Mouse (Mus musculus) urinary bladder, postnatal 10 days (tissue): ENCODE measurements around the gene Arpp21.
"Not testable (repeated sequence)": the region's sequence is repeated elsewhere in the genome, so short reads cannot be mapped to it uniquely, and the experiment has no call there.

Experiments
- DNase-seq: peaks from one replicate; pipeline ENCODE4 v3.0.0; 2022; ENCODE audit warnings: low spot score

The Arpp21 gene

DNA sequence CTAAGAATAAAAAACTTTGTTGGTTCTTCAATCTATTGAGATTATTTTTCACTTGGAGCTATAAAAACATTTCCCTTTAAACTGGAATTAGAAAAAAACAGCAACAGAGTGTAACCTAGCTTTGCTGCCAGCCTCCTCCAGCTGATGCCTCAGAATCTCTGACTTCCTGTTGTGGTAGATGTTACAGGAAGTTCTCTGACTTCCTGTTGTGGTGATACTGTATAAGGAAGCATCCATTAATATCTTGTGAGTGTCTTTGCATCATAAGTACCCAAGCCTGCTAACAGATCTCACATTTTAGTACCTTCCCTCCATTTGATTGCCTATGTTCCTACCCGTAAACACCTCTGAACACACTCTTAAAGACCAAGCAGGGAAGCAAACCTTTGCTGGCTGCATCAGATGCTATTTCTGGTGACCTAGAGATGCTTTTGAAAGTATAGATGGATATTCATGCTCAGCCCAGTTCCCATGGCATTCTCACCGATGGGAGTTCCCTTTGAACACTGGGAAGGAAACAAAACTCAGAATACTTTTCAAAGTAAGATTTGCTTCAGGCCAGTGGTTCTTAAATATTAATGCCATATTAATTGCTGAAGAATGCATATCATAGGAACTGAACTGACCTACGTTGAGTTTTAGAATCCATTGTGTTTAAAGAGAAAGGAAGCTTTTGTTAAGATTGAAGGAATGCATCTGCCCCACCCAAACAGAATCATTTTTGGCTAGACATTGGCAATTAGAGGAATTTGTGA, 134.7 kb downstream of the Arpp21 start:
- DNase-seq, result no peak

DNA sequence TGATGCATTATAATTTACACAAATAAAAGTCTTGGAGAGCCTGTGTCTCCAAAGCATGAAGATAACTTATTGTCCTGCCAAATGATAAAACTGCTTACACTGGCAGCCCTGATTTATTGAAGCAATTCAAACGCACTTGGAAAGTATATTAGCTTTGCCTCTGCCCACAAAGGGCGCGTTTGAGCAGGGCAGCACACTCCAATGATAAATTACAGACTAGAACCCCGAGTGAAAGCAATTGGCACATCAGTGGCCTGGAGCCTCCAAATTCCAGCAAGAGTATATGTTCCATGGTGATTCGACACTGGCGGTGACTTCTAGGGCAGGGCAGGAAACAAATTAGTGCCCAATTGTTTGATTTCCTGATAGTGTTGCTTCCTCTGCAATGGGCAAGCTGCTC, 137.5 kb downstream of the Arpp21 start:
- DNase-seq, result no peak

DNA sequence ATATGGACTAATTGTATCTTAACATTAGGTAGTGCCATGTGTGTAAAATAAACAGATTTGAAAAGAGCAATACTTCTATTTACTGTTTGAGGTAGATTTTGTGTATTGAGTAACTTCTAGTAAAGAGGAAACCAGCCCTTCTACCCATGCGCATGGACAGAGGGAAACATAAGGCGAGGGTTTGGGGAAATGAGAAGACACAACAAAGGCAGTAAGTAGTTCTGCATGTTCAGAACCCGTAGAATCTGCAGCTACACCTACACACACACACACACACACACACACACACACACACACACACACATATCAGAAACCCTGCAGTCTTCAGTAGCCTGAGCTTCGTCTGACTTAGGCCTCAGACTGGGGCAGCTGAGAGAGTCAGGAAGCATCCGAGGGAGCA, 140.0 kb downstream of the Arpp21 start:
- DNase-seq, result no peak

DNA sequence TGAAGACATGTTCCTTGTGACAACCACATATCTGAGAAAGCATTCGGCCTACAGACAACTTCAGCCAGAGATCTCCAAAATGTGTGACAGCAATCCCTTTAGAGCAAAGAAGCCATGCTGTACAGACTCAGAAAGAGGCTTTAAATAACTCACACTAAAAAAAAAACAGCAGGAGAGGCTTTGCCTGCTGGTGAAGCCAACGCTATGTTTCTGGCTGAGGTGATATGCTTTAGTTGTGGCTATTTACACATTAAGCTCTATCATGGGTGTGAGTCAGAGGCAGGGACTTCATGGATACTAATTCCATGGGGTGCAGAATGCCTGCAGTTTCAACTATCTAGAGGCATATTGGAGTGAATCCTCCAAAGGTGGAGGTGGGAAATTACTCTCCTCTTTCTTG, 140.5 kb downstream of the Arpp21 start:
- DNase-seq, result no peak

DNA sequence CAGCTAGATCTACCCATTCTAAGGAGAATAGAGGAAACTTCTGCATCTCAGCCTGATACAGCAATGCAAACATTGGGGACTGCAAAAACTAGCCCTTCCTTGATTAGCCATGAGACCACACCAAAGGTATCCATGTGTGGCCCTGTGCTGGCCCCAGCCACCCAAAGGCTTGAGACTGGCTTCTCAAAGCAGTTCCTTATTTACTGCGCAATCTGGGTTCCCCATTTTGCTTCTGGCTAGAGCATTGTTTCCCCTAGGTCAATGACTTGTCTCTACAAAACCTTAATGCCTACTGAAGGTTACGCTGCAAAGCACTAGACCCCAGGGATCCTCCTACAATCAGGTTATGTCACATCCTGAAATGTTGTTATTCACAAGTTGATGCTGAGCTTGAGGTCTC, 156.8 kb downstream of the Arpp21 start:
- no peak for DNase-seq

DNA sequence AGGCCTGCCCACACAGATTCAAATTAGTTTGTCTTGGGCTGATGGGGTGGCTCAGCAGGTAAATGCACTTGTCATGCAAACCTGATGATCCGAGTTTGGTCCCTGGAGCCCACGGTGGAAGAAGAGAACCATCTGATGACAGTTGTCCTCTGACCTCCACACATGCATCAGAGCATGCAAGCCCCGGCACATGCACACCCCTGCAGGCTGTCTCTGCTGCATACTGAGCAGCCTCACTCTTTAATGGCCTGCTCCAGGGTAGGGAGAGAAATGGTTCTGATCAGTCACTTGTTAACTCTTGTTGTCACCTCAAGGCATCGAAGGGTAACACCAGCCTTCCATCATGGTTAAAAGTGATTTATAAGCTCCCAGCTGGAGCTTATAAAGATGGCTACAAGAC, 157.3 kb downstream of the Arpp21 start:
- no peak for DNase-seq

DNA sequence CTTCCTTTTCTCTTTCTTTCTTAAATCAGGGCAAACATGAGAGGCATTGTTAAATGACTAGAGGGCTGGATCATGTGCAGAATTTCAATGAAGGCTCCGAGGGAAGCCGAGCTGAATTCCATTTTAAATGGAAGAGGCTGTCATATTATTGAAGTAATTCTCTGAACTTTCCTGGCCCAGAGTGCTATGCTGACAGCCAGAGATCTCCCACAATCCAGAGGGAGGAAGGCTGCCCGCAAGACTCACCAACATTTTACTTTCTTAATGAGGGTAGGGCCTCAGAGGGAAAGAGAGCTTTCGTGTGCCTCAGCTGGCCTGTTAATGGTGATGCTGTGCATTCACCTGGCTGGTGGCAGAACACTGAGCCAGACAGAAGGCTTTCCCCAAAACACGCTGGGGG, 160.5 kb downstream of the Arpp21 start:
- no peak for DNase-seq

DNA sequence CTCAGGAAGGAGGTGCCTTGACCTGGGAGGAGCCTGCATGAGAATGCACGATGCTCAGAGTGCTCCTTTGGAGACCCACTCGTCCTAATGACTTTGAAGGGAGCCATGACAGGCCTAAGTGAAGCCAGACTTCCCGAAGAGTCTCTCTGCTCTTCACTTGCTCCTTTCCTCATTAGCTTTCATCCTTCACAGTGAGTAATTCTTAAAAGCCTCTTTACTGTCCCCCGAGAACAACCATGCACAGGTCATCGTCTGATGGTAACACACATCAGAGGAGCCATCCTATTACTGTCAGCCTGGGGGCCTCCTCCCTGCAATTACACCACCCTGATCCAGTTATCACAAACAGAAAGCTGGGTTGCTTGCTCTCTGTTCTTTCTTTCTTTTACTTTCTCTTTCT, 160.9 kb downstream of the Arpp21 start:
- no peak for DNase-seq

DNA sequence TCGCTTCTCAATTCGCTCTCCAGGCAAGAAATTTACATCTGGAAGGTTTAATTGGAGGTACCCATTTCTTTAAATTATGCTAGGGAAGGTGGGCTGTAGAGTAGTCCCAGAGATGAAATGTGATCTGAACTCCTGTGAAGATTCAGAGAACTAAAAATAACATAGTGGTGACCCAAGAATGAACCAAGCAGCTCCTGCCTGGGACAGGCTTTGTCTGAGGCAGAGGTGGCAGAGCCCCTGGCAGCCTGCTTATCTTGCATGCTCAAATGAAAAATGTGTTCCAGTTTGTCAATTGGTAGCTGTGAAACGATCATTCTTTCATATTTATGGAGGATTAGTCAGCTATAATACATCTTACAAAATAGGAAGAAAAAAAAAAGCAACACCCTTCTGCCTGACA, 164.4 kb downstream of the Arpp21 start:
- no peak for DNase-seq

DNA sequence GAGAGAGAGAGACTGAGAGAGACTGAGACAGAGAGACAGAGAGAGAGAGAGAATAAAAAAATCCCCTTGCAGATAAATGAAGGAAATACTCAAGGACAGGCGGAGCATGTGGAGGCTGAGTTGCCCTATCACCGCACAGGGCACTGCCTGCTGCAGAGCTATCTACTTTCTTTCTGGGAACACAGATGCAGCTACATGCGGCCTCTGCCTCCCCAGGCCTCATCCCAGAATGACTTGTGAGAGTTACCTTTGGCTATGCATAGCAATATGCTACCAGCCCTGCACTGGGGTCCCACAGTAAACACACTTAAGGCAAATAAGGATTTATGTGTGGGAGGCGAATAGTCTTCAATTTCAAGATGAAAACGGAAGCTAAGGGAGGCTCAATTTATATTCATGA, 164.8 kb downstream of the Arpp21 start:
- DNase-seq, result no peak

DNA sequence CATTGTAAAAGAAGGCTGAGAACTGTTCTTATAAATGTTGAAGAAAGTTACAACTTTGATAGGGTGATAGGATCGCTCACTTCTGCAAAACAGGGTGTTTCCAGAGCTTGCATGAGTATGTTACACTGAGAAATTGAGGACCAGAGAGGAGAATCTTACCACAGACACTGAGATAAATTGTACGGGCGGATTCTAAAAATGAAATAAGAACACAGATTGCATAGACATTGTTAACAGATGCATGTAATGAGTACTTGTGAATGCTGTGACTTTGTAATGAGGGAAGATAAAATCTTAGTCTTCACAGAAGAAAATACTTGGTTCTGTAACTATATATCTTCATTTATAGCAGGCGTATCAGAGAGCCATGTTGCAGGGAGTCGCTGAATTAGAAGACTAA, 167.5 kb downstream of the Arpp21 start:
- DNase-seq, result no peak

DNA sequence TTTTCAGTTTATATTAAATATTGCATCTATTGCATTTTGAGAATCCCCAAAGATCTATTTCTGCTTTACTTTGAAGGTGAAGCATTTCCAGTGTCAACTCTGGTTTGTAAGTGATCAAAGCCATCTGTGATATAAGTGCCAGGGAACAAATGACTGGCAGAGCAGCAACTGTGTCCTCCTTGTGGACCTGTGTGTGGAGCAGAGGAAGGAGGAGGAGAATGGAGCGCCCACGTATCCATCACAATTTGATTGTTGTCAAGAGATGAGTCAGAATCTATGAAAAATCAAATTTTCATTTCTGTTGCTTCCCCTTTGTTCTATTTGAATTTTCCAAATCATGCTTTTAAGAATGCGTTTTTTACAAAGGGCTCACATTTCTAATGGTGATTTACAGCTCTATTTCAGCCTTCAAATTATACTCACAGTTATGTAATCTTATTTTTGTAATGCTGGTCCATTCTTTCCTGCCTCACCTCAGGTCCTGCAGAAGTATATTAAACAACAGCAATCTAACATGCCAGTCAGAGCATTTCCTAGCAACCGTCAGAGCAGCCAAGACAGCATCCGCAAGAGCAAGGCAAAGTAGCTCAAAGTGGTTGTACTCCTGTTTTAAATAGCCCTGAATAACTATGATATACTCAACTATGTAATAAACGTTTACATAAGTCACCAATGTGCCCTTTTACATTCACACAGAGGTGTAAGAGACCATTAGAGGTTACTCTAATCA, 174.9 kb downstream of the Arpp21 start:
- DNase-seq, result no peak

DNA sequence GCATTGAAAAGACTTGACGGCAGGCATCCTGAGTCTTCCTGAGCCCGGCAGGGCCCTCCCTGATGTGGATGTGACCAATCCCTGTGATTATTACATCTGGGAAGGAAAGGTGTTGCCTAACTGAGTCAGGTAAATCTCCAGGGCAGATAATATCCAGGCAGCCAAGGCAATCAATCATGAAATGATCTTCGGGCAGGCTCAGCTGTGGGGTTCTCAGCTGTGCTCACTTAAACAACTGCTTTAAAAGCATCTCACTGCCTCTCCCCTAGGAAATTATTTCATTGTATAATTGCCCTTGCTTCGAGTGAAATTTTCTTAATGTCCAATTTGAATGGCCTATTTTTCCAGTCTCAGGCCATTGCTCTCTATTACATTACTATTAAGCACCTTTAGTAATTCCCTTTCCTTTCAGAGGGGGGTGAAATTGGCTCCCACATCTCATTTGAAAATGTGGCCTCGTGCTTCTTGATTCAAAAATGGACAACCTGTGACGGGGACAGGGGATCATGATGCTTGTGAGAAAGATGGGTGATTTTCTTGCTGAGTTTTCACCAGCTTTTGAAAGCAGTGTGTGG, 180.8 kb downstream of the Arpp21 start:
- DNase-seq, result no peak

DNA sequence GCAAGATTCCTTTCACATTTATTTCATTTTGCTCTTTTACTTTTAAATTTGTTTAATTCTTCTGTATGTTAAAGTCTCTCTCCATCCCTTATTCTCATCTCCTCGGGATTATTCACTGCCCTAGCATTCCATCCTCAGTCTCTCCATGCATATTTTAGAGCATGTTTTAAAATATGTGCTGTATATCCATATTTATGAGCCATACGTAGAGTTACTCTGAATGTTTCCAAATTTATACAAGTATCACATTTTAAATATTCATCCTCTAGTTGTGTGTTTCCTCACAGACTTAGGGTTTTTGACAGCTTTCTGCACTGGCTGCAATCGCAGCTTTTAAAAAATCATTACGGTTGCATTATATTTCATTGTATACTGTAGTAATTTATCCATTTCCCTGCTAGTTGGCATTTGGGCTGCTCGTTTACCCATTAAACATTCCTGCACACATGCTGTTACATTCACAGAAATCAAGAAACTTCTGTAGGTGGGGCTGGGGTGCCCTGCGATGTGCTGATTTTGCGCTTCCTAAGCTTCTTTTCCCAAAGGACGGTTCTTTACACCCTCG, 187.8 kb downstream of the Arpp21 start:
- DNase-seq, result no peak

DNA sequence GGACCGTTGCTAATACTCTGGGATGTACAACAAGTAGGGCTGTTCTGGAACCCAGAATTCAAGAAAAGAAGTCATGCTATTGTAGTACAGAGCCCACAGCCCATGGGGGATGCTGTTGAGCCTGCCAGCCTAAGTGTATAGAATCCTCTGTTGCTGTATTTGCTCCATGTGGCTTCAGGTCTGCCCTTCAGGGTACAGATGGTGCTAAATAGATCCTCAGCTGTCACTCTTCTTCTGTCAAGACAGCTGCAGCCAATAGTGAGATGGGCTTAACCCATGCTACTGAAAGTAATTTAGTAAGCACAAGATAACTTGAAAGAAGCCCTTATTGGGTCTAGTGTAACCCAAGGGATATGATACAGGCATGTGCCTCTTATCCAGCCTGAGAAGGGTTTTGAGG, 195.2 kb downstream of the Arpp21 start:
- no peak for DNase-seq

DNA sequence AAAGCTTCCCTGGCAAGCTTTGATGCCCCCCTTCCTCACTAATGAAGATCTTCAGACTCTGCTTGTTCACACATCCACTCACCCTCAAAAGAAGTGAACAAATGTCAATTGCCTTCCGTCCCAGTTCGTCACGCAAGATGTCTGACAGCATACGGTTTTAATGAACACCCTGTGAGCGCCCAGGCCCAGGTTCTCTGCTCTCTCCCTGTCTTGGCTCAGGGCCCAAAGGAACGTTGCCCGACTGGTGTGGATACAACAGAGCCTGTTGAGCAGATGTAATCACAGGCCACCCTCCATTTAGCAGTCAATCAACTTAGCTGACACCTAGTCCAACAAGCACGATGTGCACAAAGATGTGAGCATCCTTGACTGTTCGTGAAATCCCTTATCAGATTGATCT, 198.0 kb downstream of the Arpp21 start:
- no peak for DNase-seq

DNA sequence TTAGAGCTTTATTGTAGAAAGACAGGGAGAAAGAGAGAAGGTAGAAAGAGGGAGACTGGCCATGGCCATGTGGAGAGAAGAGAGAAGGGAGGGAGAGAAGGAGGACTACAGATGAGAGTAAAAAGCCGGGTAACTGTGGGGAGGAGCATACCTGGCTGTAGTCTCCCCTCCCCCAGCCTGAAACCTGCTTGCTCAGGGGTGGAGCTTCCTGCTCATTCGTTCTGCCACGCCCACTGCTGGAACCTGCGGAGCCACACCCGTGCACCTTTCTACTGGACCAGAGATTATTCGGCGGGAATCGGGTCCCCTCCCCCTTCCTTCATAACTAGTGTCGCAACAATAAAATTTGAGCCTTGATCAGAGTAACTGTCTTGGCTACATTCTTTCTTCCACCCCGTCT, 201.9 kb downstream of the Arpp21 start:
- not testable (repeated sequence) for DNase-seq

DNA sequence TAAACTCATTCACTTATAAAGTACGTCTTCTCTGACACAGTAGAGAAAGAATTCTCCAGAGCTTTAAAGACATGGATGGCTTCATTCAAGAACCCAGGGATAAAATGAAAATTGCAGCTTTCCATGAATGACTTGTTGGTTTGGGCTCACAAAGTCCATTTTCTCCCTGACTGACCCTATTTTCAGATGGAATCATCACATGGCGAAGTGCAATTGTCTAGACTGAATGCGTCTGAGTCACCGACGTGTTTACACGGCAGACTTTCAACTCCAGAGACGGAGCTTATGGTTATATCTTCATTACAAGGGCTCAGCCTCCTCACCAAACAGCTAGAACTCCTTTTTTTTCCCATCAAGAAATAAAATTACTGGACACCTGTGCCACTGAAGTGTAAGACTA, 203.6 kb downstream of the Arpp21 start:
- DNase-seq, result no peak

DNA sequence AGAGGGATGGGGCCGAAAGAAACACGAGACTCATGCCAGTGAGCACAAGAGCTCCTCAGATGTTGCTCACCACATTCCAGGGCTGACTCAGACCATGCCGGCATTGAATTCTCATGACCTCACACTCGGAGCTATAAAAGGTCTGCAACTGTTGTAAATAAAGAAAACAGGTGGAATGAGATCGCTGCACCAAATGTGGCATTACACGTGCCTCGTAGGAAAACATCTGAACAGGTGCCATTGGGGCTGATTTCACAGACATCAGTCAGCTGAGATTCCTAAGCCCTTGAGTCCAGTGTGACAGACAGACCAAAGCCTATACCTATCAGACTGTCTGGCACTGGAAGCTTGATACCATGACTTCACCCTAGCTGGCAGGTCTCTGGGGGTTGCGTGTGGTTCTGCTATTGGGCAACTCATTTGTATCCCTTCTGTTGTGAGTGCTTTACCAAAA, 212.1 kb downstream of the Arpp21 start:
- DNase-seq, result no peak

DNA sequence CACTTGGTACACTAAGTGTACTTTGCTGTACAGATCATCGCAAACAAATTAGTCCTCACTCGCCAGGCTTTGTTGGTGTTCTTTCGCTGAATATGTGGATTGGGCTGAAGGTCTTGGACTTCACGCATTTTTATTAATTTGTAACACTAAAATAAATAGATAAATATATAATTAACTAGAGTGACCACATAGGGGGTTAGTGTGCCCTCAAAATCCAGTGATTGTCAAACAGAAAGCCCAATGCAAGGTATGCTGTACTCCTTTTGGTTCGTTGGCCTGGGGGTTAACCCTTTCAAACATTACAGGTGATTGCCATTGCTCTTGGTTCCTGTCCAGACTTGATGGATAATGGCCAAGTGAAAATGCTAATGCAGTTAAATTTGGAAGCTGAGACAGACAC, 212.6 kb downstream of the Arpp21 start:
- DNase-seq, result no peak
